Mouse (Mus musculus): ENCODE results near the gene Hist1h2be. TPM values are rescaled to one million over a fixed set of nuclear protein-coding genes. Genes with fewer than 3 reads are reported as not detected.
A peak's percentile ranks its signal among the peaks of the same experiment; 100 is the strongest.
"Not testable (repeated sequence)": the region's sequence is repeated elsewhere in the genome, so short reads cannot be mapped to it uniquely, and the experiment has no call there.

The Hist1h2be gene
- total RNA-seq, 2 experiments from 2014 or later, result 27.7 to 32.2 TPM

DNA sequence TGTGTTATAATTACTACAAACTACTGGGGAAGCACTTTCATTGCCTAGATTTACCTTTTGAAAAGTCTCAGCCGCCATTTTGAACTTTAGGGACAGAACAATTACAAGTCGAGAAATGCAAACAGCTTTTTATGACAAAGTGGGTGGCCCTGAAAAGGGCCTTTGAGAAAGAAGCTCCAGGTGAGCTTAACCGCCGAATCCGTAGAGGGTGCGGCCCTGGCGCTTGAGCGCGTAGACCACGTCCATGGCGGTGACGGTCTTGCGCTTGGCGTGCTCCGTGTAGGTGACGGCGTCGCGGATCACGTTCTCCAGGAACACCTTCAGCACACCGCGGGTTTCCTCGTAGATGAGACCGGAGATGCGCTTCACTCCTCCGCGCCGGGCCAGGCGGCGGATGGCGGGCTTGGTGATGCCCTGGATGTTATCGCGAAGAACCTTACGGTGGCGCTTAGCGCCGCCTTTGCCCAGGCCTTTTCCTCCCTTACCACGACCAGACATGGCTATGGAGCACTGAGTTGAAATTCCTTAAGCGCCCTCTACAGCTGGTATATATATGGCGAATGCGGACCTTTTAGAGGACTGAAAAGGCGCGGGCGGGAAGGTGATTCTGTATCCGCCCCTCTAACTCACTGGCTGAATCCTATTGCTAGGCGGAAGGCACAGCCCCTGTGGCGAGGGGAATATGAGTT, 69.6 kb downstream of the Hist1h2be start, which contains the start of gene Hist1h4f:
Gene Hist1h4f (minus strand): TSS at position 503 of the 689 bp plus-strand sequence.
- peak; percentile 91 for DNase-seq

- no peak for DNase-seq
Observed at GRCm38 (mm10) chr13:23550761-23551145, 70.2 kb downstream of the Hist1h2be start.

GRCm38 (mm10) chr13:23546694-23547093, 74.2 kb downstream of the Hist1h2be start:
- DNase-seq, result no peak

DNA sequence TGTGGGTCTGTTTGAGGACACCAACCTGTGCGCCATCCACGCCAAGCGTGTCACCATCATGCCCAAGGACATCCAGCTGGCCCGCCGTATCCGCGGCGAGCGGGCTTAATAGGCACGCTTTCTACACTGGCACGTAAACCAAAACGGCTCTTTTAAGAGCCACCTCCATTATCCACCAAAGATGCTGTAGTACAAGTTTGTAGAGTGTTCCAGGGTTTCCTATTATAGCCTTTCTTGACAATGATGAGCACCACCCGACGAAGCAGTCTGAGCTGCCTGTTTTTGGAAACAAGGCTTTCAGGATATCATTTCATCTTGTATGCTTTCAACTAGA, 76.2 kb downstream of the Hist1h2be start:
- not testable (repeated sequence) for DNase-seq

GRCm38 (mm10) chr13:23543965-23544786, 76.7 kb downstream of the Hist1h2be start, which contains the start of gene Hist1h3f:
TSS of gene Hist1h3f (plus strand) at chr13:23544052.
- DNase-seq, result peak; percentile 78

DNA sequence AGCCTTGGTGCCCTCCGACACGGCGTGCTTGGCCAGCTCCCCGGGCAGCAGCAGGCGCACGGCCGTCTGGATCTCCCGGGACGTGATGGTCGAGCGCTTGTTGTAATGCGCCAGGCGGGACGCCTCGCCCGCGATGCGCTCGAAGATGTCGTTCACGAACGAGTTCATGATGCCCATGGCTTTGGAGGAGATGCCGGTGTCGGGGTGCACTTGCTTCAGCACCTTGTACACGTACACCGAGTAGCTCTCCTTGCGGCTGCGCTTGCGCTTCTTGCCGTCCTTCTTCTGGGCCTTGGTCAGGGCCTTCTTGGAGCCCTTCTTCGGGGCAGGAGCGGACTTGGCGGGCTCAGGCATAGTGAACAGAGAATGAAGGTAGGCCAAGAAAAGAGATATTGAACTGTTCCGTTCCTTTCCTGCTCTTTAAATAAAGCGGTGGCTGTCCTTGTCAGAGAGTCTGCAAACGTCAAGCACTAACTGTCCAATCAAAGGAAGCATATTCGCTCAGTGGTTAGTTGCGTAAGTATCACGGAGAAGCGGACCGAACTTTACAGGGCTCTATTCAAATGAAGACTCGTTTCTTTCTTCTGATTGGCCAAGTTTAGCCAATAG, 77.8 kb downstream of the Hist1h2be start, which contains the start of gene Hist1h2bh:
Gene Hist1h2bh (minus strand): TSS at position 394 of the 609 bp plus-strand sequence.
- peak; percentile 77 for DNase-seq

DNA sequence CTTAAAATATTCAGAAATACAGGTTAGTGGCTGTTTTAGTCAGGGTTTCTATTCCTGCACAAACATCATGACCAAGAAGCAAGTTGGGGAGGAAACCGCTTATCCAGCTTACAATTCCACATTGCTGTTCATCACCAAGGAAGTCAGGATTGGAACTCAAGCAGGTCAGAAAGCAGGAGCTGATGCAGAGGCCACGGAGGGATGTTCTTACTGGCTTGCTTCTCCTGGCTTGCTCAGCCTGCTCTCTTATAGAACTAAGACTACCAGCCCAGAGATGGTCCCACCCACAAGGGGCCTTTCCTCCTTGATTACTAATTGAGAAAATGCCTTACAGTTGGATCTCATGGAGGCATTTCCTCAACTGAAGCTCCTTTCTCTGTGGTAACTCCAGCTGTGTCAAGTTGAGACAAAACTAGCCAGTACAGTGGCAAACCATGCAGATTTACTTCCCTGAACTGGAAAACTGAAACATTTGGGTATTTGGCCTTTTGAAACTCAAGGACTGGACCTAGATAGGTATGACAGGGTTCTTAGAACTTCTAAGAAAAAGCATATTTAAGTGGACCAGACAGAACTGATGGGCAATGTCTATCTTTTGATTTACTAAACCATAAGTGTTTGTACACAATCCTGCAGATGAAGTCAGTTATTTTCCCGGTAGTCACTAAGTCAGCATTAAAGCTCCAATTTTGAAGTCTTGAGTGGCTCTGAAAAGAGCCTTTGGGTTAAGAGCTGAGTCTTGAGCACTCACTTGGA, 78.5 kb downstream of the Hist1h2be start:
- DNase-seq, result not testable (repeated sequence)

GRCm38 (mm10) chr13:23541497-23541896, 79.4 kb downstream of the Hist1h2be start:
- no peak for DNase-seq

DNA sequence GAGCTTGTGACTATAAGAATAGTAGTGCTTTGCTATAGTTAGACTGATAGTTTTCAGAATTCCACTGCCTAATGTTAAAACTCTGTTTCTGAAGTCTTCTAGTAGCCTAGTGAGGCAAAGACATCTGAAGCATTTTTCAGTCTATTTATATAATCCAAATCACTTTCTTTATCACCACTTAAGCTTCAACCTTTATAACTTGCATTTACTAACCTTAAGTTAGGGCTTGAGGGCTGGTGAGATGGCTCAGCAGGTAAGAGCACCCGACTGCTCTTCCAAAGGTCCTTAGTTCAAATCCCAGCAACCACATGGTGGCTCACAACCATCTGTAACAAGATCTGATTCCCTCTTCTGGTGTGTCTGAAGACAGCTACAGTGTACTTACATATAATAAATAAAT, 81.1 kb downstream of the Hist1h2be start:
- DNase-seq, result not testable (repeated sequence)

- no peak for DNase-seq
Observed at GRCm38 (mm10) chr13:23538249-23538648, 82.7 kb downstream of the Hist1h2be start.

DNA sequence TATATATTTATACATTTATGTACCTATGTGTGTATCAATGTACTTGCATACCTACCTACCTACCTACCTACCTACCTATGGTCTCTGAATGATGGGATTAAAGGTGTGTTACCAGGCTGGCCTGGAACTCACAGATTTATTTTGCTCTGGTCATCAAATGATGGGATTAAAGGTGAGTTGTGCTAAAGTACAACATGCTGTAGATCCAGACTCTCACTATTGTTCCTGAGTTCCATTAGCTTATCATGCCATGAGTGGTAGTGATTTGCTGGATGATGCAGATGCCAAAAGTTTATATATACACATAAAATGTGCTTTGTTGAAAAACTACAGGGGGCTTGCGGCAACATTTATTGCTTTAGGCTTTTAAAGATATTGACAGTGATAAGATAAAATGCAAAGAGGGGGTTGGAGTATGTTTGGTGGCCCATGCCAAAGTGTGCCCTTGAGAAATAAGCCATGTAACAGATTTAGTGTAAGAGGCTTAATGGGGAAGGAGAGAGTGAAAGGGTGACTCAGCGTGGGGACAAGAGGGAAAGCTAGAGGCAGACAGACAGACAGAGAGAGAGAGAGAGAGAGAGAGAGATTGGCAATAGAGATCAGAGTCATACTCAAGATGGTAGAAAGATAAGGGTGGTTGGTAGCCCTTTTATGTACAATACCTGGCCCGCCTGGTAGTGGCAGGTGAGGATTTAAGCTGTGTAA, 83.8 kb downstream of the Hist1h2be start:
- DNase-seq, result no peak

- DNase-seq, result no peak
Observed at GRCm38 (mm10) chr13:23536076-23536822, 84.7 kb downstream of the Hist1h2be start.

GRCm38 (mm10) chr13:23535137-23536075, 85.5 kb downstream of the Hist1h2be start, which contains the start of gene Hist1h3g:
TSS of gene Hist1h3g (plus strand) at chr13:23535422.
- DNase-seq, result peak; percentile 90

- peak; percentile 47 for DNase-seq
Observed at GRCm38 (mm10) chr13:23534368-23535131, 86.4 kb downstream of the Hist1h2be start.

All from adrenal gland, postnatal 10 days (tissue).